Mouse (Mus musculus): ENCODE measurements around the gene Gm3460. TPM values are rescaled to one million over a fixed set of nuclear protein-coding genes. Genes with fewer than 3 reads are reported as not detected.
"Not testable (repeated sequence)": the region's sequence is repeated elsewhere in the genome, so short reads cannot be mapped to it uniquely, and the experiment has no call there.

Gene Gm3460
- not detected in 2 replicates for total RNA-seq (2017)

DNA sequence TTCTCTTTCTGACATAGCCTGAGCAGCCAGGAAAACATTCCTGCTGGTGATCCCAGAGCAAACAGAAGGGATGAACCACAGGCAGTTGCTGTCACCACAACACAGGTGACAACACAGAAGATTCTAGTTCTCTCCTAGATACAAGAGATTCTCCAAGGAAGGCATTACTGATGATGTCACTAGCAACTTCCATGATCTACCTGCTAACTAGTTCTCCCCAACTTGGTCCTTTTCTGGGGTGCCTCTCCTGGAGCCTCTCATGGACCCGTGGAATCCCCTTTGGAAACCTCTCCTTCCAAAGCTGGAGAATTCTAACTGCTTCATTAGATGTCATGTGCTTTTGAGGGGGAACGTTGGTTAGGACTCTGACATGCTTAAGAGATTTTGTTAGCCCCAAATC, at the start of gene Gm3460:
TSS of gene Gm3460 (minus strand) at position 101 of the 400 bp plus-strand sequence.
- ATAC-seq (ENCODE audit: extremely low read depth, insufficient number of reproducible peaks, low FRiP score, poor library complexity, severe bottlenecking) = not testable (repeated sequence)

DNA sequence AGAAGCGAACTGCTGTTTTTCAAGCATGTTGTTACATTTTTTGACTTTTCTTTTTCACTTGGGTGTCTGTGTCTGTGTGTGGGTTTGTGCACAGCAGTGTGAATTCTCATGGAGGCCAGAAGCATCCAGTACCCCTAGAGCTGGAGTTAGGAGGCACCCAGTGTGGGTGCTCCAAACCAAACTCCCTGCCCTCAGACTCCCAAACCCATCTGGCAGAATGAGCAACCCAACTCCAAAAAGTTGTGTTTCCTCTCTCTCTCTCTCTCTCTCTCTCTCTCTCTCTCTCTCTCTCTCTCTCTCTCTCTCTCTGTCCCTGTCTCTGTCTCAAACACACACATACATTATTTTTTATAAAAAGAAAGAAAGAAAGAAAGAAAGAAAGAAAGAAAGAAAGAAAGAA, 15.8 kb downstream of the Gm3460 start:
- ATAC-seq (ENCODE audit: extremely low read depth, insufficient number of reproducible peaks, low FRiP score, poor library complexity, severe bottlenecking) = not testable (repeated sequence)

GRCm38 (mm10) chr14:6605004-6605403, 17.2 kb downstream of the Gm3460 start:
- not testable (repeated sequence) for ATAC-seq (ENCODE audit: extremely low read depth, insufficient number of reproducible peaks, low FRiP score, poor library complexity, severe bottlenecking)

GRCm38 (mm10) chr14:6604551-6604950, 17.7 kb downstream of the Gm3460 start:
- ATAC-seq (ENCODE audit: extremely low read depth, insufficient number of reproducible peaks, low FRiP score, poor library complexity, severe bottlenecking) = not testable (repeated sequence)

GRCm38 (mm10) chr14:6590513-6590912, 31.7 kb downstream of the Gm3460 start, which contains the start of gene Gm3629:
Gene Gm3629 (minus strand): TSS chr14:6590613.
- ATAC-seq (ENCODE audit: extremely low read depth, insufficient number of reproducible peaks, low FRiP score, poor library complexity, severe bottlenecking) = not testable (repeated sequence)

Other genes starting within 250 kb of the Gm3460 start
- gene Gm16440, start 232.1 kb downstream of the Gm3460 start, total RNA-seq (2017) = not detected in 2 replicates
- gene Gm3591, start 209.9 kb downstream of the Gm3460 start, total RNA-seq (2017) = not detected in 2 replicates
- not detected in 2 replicates for gene Gm3594, start 177.8 kb downstream of the Gm3460 start, total RNA-seq (2017)
- gene Gm8356, start 85.1 kb downstream of the Gm3460 start, total RNA-seq (2017) = not detected in 2 replicates
- gene Gm3629, start 31.8 kb downstream of the Gm3460 start, total RNA-seq (2017) = not detected in 2 replicates
- gene Gm10251, start 61.8 kb upstream of the Gm3460 start, total RNA-seq (2017) = not detected in 2 replicates
- gene Gm8050, start 97.8 kb upstream of the Gm3460 start, total RNA-seq (2017) = not detected in 2 replicates
- not detected in 2 replicates for gene Gm3636, start 119.9 kb upstream of the Gm3460 start, total RNA-seq (2017)
- not detected in 2 replicates for gene Gm8362, start 152.0 kb upstream of the Gm3460 start, total RNA-seq (2017)
- gene Gm3642, start 217.9 kb upstream of the Gm3460 start, total RNA-seq (2017) = not detected in 2 replicates